Mouse (Mus musculus) T-helper 2 cell (primary cell): ENCODE data around the gene Cdca4.

ENCODE experiments used
- in situ Hi-C: fragments of 300-600 bp; cut with MboI, MseI; formaldehyde crosslinking; loops from one replicate; pipeline ENCODE4 v1.15.1; 2025; ENCODE audit warnings: high pct_unique_total_duplicates

Cdca4 gene

GRCm38 (mm10) chr12:112801864-112802846, 27.1 kb downstream of the Cdca4 start, which contains the start of gene Ahnak2:
Ahnak2 (minus strand) TSS chr12:112802657.
- in situ Hi-C loops = loop anchor here (5.0 to 10.0 kb wide), 2 partner anchors 50 to 143 kb away; partner anchors contain the start of gene Nudt14

- in situ Hi-C loops = loop anchor here (5.0 to 10.0 kb wide), 2 partner anchors 52 to 144 kb away; partner anchors contain the start of gene Nudt14
Measured at GRCm38 (mm10) chr12:112800476-112800875, 28.7 kb downstream of the Cdca4 start.

GRCm38 (mm10) chr12:112799237-112799970, 29.8 kb downstream of the Cdca4 start:
- in situ Hi-C loops = loop anchor here (10.0 kb wide), 1 partner anchor 635 kb away; no protein-coding TSS in a partner anchor

- in situ Hi-C loops = loop anchor here (10.0 kb wide), 1 partner anchor 636 kb away; no protein-coding TSS in a partner anchor
Measured at GRCm38 (mm10) chr12:112798716-112799115, 30.5 kb downstream of the Cdca4 start.

GRCm38 (mm10) chr12:112798332-112798681, 30.9 kb downstream of the Cdca4 start:
- in situ Hi-C loops = loop anchor here (10.0 kb wide), 1 partner anchor 636 kb away; no protein-coding TSS in a partner anchor

- in situ Hi-C loops = loop anchor here (10.0 kb wide), 1 partner anchor 637 kb away; no protein-coding TSS in a partner anchor
Measured at GRCm38 (mm10) chr12:112797672-112798331, 31.4 kb downstream of the Cdca4 start.

- in situ Hi-C loops = loop anchor here (10.0 kb wide), 1 partner anchor 638 kb away; no protein-coding TSS in a partner anchor
Measured at GRCm38 (mm10) chr12:112796551-112797510, 32.4 kb downstream of the Cdca4 start.

- in situ Hi-C loops = loop anchor here (10.0 kb wide), 1 partner anchor 639 kb away; no protein-coding TSS in a partner anchor
Measured at GRCm38 (mm10) chr12:112795466-112796104, 33.6 kb downstream of the Cdca4 start.

GRCm38 (mm10) chr12:112794998-112795397, 34.2 kb downstream of the Cdca4 start:
- in situ Hi-C loops = loop anchor here (10.0 kb wide), 1 partner anchor 640 kb away; no protein-coding TSS in a partner anchor

- in situ Hi-C loops = loop anchor here (10.0 kb wide), 1 partner anchor 640 kb away; no protein-coding TSS in a partner anchor
Measured at GRCm38 (mm10) chr12:112794356-112794816, 34.8 kb downstream of the Cdca4 start.

GRCm38 (mm10) chr12:112793601-112794355, 35.4 kb downstream of the Cdca4 start:
- in situ Hi-C loops = loop anchor here (10.0 kb wide), 1 partner anchor 641 kb away; no protein-coding TSS in a partner anchor

GRCm38 (mm10) chr12:112791026-112791425, 38.2 kb downstream of the Cdca4 start:
- in situ Hi-C loops = loop anchor here (10.0 kb wide), 1 partner anchor 644 kb away; no protein-coding TSS in a partner anchor

GRCm38 (mm10) chr12:112774481-112774880, 54.7 kb downstream of the Cdca4 start:
- in situ Hi-C loops = no loop called here

GRCm38 (mm10) chr12:112774026-112774425, 55.2 kb downstream of the Cdca4 start:
- in situ Hi-C loops = no loop called here

- in situ Hi-C loops = no loop called here
Measured at GRCm38 (mm10) chr12:112773366-112773765, 55.9 kb downstream of the Cdca4 start.

- in situ Hi-C loops = no loop called here
Measured at GRCm38 (mm10) chr12:112772306-112772705, 56.9 kb downstream of the Cdca4 start.

GRCm38 (mm10) chr12:112770396-112770795, 58.8 kb downstream of the Cdca4 start:
- in situ Hi-C loops = no loop called here
